Mouse (Mus musculus): ENCODE data around the gene Abhd6. TPM values are rescaled to one million over a fixed set of nuclear protein-coding genes. Genes with fewer than 3 reads are reported as not detected.
A peak's percentile ranks its signal among the peaks of the same experiment; 100 is the strongest.

Gene Abhd6
- 35.9 and 36.7 TPM in 2 replicates for polyA plus RNA-seq (2015; fragmentation: Nextera tagmentation; extraction: Ambion mirVana)

GRCm38 (mm10) chr14:8002432-8003092 is at the start of gene Abhd6:
Abhd6 (plus strand) TSS chr14:8002902.
- H3K9ac ChIP-seq (replicated peaks; ENCODE audit: low read depth, low read length), result peak within 1 kb of the TSS; percentile 71
- H3K9me3 ChIP-seq (ENCODE audit: control insufficient read depth, low read length), result no peaks in the 10 kb centered on the region
- H3K4me2 ChIP-seq (ENCODE audit: low read length), result peak within 1 kb of the TSS; percentile 87
- peaks cover 12% of the 10 kb centered on the region for H3K27me3 ChIP-seq (replicated peaks; ENCODE audit: control insufficient read depth, insufficient read depth, low read length)
- ATAC-seq, result peak; percentile 91
- no peaks in the 10 kb centered on the region for H3K36me3 ChIP-seq (ENCODE audit: control insufficient read depth, insufficient read depth)
- 1% methylated on average over 38 of the region's 38 CpGs for WGBS
- H3K27ac ChIP-seq (ENCODE audit: low read length), result peak within 1 kb of the TSS; percentile 55
- peak within 1 kb of the TSS; percentile 80 for H3K4me3 ChIP-seq (replicated peaks; ENCODE audit: low read length)
- peaks cover 16% of the 10 kb centered on the region for H3K4me1 ChIP-seq (replicated peaks; ENCODE audit: control insufficient read depth, insufficient read depth, low read length)

- no peak overlapping the region for H3K27ac ChIP-seq (ENCODE audit: low read length)
- H3K4me2 ChIP-seq (ENCODE audit: low read length), result no peak overlapping the region
- H3K4me3 ChIP-seq (replicated peaks; ENCODE audit: low read length), result no peak overlapping the region
- H3K9ac ChIP-seq (replicated peaks; ENCODE audit: low read depth, low read length), result no peak overlapping the region
- peaks cover 9% of the 10 kb centered on the region for H3K36me3 ChIP-seq (ENCODE audit: control insufficient read depth, insufficient read depth)
- no peaks in the 10 kb centered on the region for H3K4me1 ChIP-seq (replicated peaks; ENCODE audit: control insufficient read depth, insufficient read depth, low read length)
- H3K27me3 ChIP-seq (replicated peaks; ENCODE audit: control insufficient read depth, insufficient read depth, low read length), result no peaks in the 10 kb centered on the region
- ATAC-seq, result no peak
- H3K9me3 ChIP-seq (ENCODE audit: control insufficient read depth, low read length), result no peaks in the 10 kb centered on the region
- 23% methylated on average over 6 of the region's 6 CpGs for WGBS
Observed at GRCm38 (mm10) chr14:7954071-7954471, 48.6 kb upstream of the Abhd6 start.

- Histone ChIP-seq H3K9ac (replicated peaks; ENCODE audit: low read depth, low read length) (no peak overlapping the region), H3K27me3 (replicated peaks; ENCODE audit: control insufficient read depth, insufficient read depth, low read length) (no peaks in the 10 kb centered on the region), H3K9me3 (ENCODE audit: control insufficient read depth, low read length) (no peaks in the 10 kb centered on the region), H3K4me1 (replicated peaks; ENCODE audit: control insufficient read depth, insufficient read depth, low read length) (no peaks in the 10 kb centered on the region), H3K4me2 (ENCODE audit: low read length) (no peak overlapping the region), H3K4me3 (replicated peaks; ENCODE audit: low read length) (no peak overlapping the region), H3K27ac (ENCODE audit: low read length) (no peak overlapping the region), H3K36me3 (ENCODE audit: control insufficient read depth, insufficient read depth) (peaks cover 3% of the 10 kb centered on the region; the same call in 1 of the 2 replicates)
- ATAC-seq, result no peak
- 87% methylated on average over 10 of the region's 10 CpGs for WGBS
Observed at GRCm38 (mm10) chr14:7956427-7956826, 46.3 kb upstream of the Abhd6 start.

GRCm38 (mm10) chr14:7957049-7957448 is 45.7 kb upstream of the Abhd6 start, which contains the start of gene Gm45521:
Gm45521 (plus strand) TSS chr14:7957288.
- Histone ChIP-seq H3K27ac (ENCODE audit: low read length) (no peak within 1 kb of the TSS), H3K4me1 (replicated peaks; ENCODE audit: control insufficient read depth, insufficient read depth, low read length) (no peaks in the 10 kb centered on the region), H3K9me3 (ENCODE audit: control insufficient read depth, low read length) (no peaks in the 10 kb centered on the region), H3K4me2 (ENCODE audit: low read length) (no peak within 1 kb of the TSS), H3K27me3 (replicated peaks; ENCODE audit: control insufficient read depth, insufficient read depth, low read length) (no peaks in the 10 kb centered on the region), H3K36me3 (ENCODE audit: control insufficient read depth, insufficient read depth) (no peaks in the 10 kb centered on the region), H3K9ac (replicated peaks; ENCODE audit: low read depth, low read length) (no peak within 1 kb of the TSS), H3K4me3 (replicated peaks; ENCODE audit: low read length) (no peak within 1 kb of the TSS)
- 48% methylated on average over 9 of the region's 9 CpGs for WGBS
- ATAC-seq, result peak; percentile 16; the same call in 1 of the 2 replicates

GRCm38 (mm10) chr14:7960616-7961015 is 42.1 kb upstream of the Abhd6 start:
- H3K9me3 ChIP-seq (ENCODE audit: control insufficient read depth, low read length), result no peaks in the 10 kb centered on the region
- WGBS, result 52% methylated on average over 11 of the region's 11 CpGs
- peak; percentile 44; the same call in 1 of the 2 replicates for ATAC-seq
- H3K4me1 ChIP-seq (replicated peaks; ENCODE audit: control insufficient read depth, insufficient read depth, low read length), result no peaks in the 10 kb centered on the region
- H3K27ac ChIP-seq (ENCODE audit: low read length), result no peak overlapping the region
- H3K27me3 ChIP-seq (replicated peaks; ENCODE audit: control insufficient read depth, insufficient read depth, low read length), result no peaks in the 10 kb centered on the region
- no peak overlapping the region for H3K4me2 ChIP-seq (ENCODE audit: low read length)
- H3K36me3 ChIP-seq (ENCODE audit: control insufficient read depth, insufficient read depth), result no peaks in the 10 kb centered on the region
- no peak overlapping the region for H3K9ac ChIP-seq (replicated peaks; ENCODE audit: low read depth, low read length)
- no peak overlapping the region for H3K4me3 ChIP-seq (replicated peaks; ENCODE audit: low read length)

GRCm38 (mm10) chr14:7961714-7962113 is 41.0 kb upstream of the Abhd6 start:
- no peak overlapping the region for H3K27ac ChIP-seq (ENCODE audit: low read length)
- WGBS, result 31% methylated on average over 5 of the region's 5 CpGs
- H3K9ac ChIP-seq (replicated peaks; ENCODE audit: low read depth, low read length), result no peak overlapping the region
- no peak overlapping the region for H3K4me2 ChIP-seq (ENCODE audit: low read length)
- H3K4me3 ChIP-seq (replicated peaks; ENCODE audit: low read length), result no peak overlapping the region
- ATAC-seq, result no peak
- H3K9me3 ChIP-seq (ENCODE audit: control insufficient read depth, low read length), result no peaks in the 10 kb centered on the region
- H3K36me3 ChIP-seq (ENCODE audit: control insufficient read depth, insufficient read depth), result no peaks in the 10 kb centered on the region
- H3K27me3 ChIP-seq (replicated peaks; ENCODE audit: control insufficient read depth, insufficient read depth, low read length), result no peaks in the 10 kb centered on the region
- no peaks in the 10 kb centered on the region for H3K4me1 ChIP-seq (replicated peaks; ENCODE audit: control insufficient read depth, insufficient read depth, low read length)

- H3K4me1 ChIP-seq (replicated peaks; ENCODE audit: control insufficient read depth, insufficient read depth, low read length), result no peaks in the 10 kb centered on the region
- WGBS, result 84% methylated on average over 2 of the region's 2 CpGs
- H3K9ac ChIP-seq (replicated peaks; ENCODE audit: low read depth, low read length), result no peak overlapping the region
- no peak overlapping the region for H3K27ac ChIP-seq (ENCODE audit: low read length)
- ATAC-seq, result no peak
- H3K4me3 ChIP-seq (replicated peaks; ENCODE audit: low read length), result no peak overlapping the region
- H3K9me3 ChIP-seq (ENCODE audit: control insufficient read depth, low read length), result no peaks in the 10 kb centered on the region
- H3K36me3 ChIP-seq (ENCODE audit: control insufficient read depth, insufficient read depth), result no peaks in the 10 kb centered on the region
- H3K4me2 ChIP-seq (ENCODE audit: low read length), result no peak overlapping the region
- no peaks in the 10 kb centered on the region for H3K27me3 ChIP-seq (replicated peaks; ENCODE audit: control insufficient read depth, insufficient read depth, low read length)
Observed at GRCm38 (mm10) chr14:7962626-7963025, 40.1 kb upstream of the Abhd6 start.

GRCm38 (mm10) chr14:7963160-7963559 is 39.5 kb upstream of the Abhd6 start:
- Histone ChIP-seq H3K27me3 (replicated peaks; ENCODE audit: control insufficient read depth, insufficient read depth, low read length) (no peaks in the 10 kb centered on the region), H3K9ac (replicated peaks; ENCODE audit: low read depth, low read length) (no peak overlapping the region), H3K9me3 (ENCODE audit: control insufficient read depth, low read length) (no peaks in the 10 kb centered on the region), H3K4me2 (ENCODE audit: low read length) (no peak overlapping the region), H3K36me3 (ENCODE audit: control insufficient read depth, insufficient read depth) (no peaks in the 10 kb centered on the region), H3K4me3 (replicated peaks; ENCODE audit: low read length) (no peak overlapping the region), H3K4me1 (replicated peaks; ENCODE audit: control insufficient read depth, insufficient read depth, low read length) (no peaks in the 10 kb centered on the region), H3K27ac (ENCODE audit: low read length) (no peak overlapping the region)
- no peak for ATAC-seq
- WGBS, result 72% methylated on average over 7 of the region's 7 CpGs

GRCm38 (mm10) chr14:7964219-7964889 is 38.3 kb upstream of the Abhd6 start:
- H3K27me3 ChIP-seq (replicated peaks; ENCODE audit: control insufficient read depth, insufficient read depth, low read length), result no peaks in the 10 kb centered on the region
- no peak overlapping the region for H3K4me3 ChIP-seq (replicated peaks; ENCODE audit: low read length)
- H3K9me3 ChIP-seq (ENCODE audit: control insufficient read depth, low read length), result no peaks in the 10 kb centered on the region
- no peak overlapping the region for H3K27ac ChIP-seq (ENCODE audit: low read length)
- peak; percentile 73 for ATAC-seq
- no peak overlapping the region for H3K9ac ChIP-seq (replicated peaks; ENCODE audit: low read depth, low read length)
- WGBS, result 54% methylated on average over 11 of the region's 11 CpGs
- no peaks in the 10 kb centered on the region for H3K36me3 ChIP-seq (ENCODE audit: control insufficient read depth, insufficient read depth)
- H3K4me1 ChIP-seq (replicated peaks; ENCODE audit: control insufficient read depth, insufficient read depth, low read length), result no peaks in the 10 kb centered on the region
- H3K4me2 ChIP-seq (ENCODE audit: low read length), result no peak overlapping the region
